Mouse (Mus musculus) naive thymus-derived CD4-positive, alpha-beta T cell, adult 2 months (primary cell): ENCODE measurements around the gene Map3k4.

ENCODE experiments used
- DNase-seq: peaks from one replicate; pipeline ENCODE4 v3.0.0-alpha.2; 2011; ENCODE audit warnings: low read depth

Map3k4 gene

GRCm38 (mm10) chr17:12318663-12319201 lies at the start of gene Map3k4:
TSS of gene Map3k4 (minus strand) at chr17:12318796.
- DNase-seq, result peak; percentile 83

- peak; percentile 57 for DNase-seq
Observed at GRCm38 (mm10) chr17:12367373-12367930, 48.9 kb upstream of the Map3k4 start.

- DNase-seq, result peak; percentile 24
Observed at GRCm38 (mm10) chr17:12364426-12364735, 45.8 kb upstream of the Map3k4 start.

GRCm38 (mm10) chr17:12363601-12364425 lies 45.2 kb upstream of the Map3k4 start:
- DNase-seq, result peak; percentile 27

- DNase-seq, result no peak
Observed at GRCm38 (mm10) chr17:12359876-12360275, 41.3 kb upstream of the Map3k4 start.

GRCm38 (mm10) chr17:12352781-12353180 lies 34.2 kb upstream of the Map3k4 start:
- no peak for DNase-seq

- DNase-seq, result no peak
Observed at GRCm38 (mm10) chr17:12351564-12351963, 33.0 kb upstream of the Map3k4 start.

GRCm38 (mm10) chr17:12347462-12347861 lies 28.9 kb upstream of the Map3k4 start:
- no peak for DNase-seq

GRCm38 (mm10) chr17:12343702-12344376 lies 25.2 kb upstream of the Map3k4 start:
- no peak for DNase-seq

- no peak for DNase-seq
Observed at GRCm38 (mm10) chr17:12337156-12337555, 18.6 kb upstream of the Map3k4 start.

- DNase-seq, result no peak
Observed at GRCm38 (mm10) chr17:12336073-12336868, 17.7 kb upstream of the Map3k4 start.

GRCm38 (mm10) chr17:12335115-12335514 lies 16.5 kb upstream of the Map3k4 start:
- DNase-seq, result no peak

- DNase-seq, result no peak
Observed at GRCm38 (mm10) chr17:12327847-12328518, 9.4 kb upstream of the Map3k4 start.

GRCm38 (mm10) chr17:12319786-12320185 lies 1.2 kb upstream of the Map3k4 start:
- no peak for DNase-seq

- DNase-seq, result peak; percentile 53
Observed at GRCm38 (mm10) chr17:12317954-12318651, 493 bp downstream of the Map3k4 start.

- no peak for DNase-seq
Observed at GRCm38 (mm10) chr17:12317607-12317953, 1.0 kb downstream of the Map3k4 start.

GRCm38 (mm10) chr17:12316251-12316650 lies 2.3 kb downstream of the Map3k4 start:
- DNase-seq, result no peak

- no peak for DNase-seq
Observed at GRCm38 (mm10) chr17:12312248-12312647, 6.3 kb downstream of the Map3k4 start.

- DNase-seq, result no peak
Observed at GRCm38 (mm10) chr17:12309493-12309892, 9.1 kb downstream of the Map3k4 start.

- DNase-seq, result no peak
Observed at GRCm38 (mm10) chr17:12309059-12309458, 9.5 kb downstream of the Map3k4 start.
